Mouse (Mus musculus): ENCODE results near the gene Mamdc2. TPM values are rescaled to one million over a fixed set of nuclear protein-coding genes. Genes with fewer than 3 reads are reported as not detected.

Mamdc2 gene
- polyA plus RNA-seq, 1 experiment from 2014 or later, result 1.5 TPM

- H3K9me3 ChIP-seq (replicated peaks), result no peaks in the 10 kb centered on the region
- H3K27ac ChIP-seq (ENCODE audit: poor library complexity, severe bottlenecking), result no peak overlapping the region
- H3K27me3 ChIP-seq (replicated peaks), result peaks cover 6% of the 10 kb centered on the region; the same call in 1 of the 2 replicates
- ATAC-seq (ENCODE audit: insufficient number of reproducible peaks, low FRiP score), result no peak
- H3K9ac ChIP-seq, result no peak overlapping the region
- no peaks in the 10 kb centered on the region for H3K36me3 ChIP-seq
- H3K4me1 ChIP-seq (replicated peaks), result no peaks in the 10 kb centered on the region
- H3K4me3 ChIP-seq, result no peak overlapping the region
- whole genome bisulfite sequencing, result 79% methylated on average over 8 of the region's 8 CpGs
- no peak overlapping the region for H3K4me2 ChIP-seq
These were observed 68.3 kb downstream of the Mamdc2 start for GRCm38 (mm10) chr19:23379752-23380504.

DNA sequence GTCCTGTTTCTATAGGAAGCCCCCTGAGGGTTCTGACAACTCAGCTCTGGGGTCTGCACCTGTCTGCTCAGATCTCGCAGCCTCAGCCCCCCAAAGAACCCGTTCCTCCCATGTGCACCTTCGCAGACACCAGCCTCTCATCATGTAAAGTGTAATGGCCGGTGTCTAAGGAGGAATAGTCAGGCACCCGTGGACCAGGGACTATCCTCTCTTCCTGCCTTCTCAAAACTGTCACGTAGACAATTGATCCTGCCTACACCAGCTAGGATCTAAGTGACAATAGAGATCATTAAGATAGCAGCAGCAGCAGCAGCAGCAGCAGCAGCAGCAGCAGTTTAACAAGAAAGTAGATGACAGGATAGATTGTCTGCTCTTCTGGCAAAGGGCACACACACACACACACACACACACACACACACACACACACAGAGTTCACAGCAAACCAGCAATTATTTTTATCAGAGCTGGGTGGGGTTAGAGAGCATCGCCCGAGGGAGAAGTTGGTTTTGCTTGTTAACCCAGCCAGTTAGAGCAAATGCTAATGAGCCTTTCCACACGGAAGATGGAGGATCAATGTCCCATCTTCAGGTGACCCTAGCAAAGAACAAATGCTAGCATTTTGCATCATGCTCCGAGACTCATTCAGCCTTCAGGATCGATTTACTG, 71.6 kb downstream of the Mamdc2 start:
- Histone ChIP-seq H3K9ac (no peak overlapping the region), H3K4me3 (no peak overlapping the region), H3K27me3 (replicated peaks) (peaks cover 6% of the 10 kb centered on the region; the same call in 1 of the 2 replicates), H3K4me1 (replicated peaks) (no peaks in the 10 kb centered on the region), H3K36me3 (no peaks in the 10 kb centered on the region), H3K27ac (ENCODE audit: poor library complexity, severe bottlenecking) (no peak overlapping the region), H3K4me2 (no peak overlapping the region), H3K9me3 (replicated peaks) (no peaks in the 10 kb centered on the region)
- ATAC-seq (ENCODE audit: insufficient number of reproducible peaks, low FRiP score), result no peak
- WGBS, result 68% methylated on average over 11 of the region's 11 CpGs

DNA sequence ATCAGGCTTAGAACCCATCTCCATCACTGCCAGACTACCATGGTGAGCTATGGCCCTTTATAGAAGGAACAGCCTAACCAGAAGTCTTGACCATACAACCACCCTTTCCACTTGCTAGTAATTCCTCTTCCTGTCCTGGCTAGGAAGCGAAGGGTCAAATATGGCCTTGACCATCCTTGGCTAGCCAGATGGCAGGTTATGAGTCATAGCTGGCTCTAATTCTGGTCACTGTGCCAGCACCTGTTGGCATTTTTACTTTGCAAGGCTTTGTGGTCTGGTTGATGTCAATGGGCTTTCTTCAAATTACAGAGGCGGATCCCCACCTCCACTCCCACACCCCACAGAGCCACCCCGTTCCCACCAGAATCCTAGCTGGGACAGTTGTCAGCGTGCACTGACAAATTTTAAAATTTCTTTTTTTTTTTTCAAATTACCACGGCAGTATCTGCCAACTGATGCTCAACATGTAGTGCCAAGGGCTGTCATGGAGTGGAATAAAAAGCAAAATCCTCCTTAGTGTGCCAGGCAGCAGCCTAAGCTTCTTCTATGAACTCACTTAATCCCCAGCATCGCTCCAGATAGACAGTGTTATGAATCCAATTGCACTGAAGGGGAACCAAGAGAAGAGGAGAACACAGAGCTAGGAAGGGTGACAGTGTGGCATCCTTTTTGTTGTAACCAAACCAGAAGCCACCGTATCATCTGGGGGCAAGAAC, 73.1 kb downstream of the Mamdc2 start:
- WGBS, result 84% methylated on average over 7 of the region's 7 CpGs
- Histone ChIP-seq H3K27ac (ENCODE audit: poor library complexity, severe bottlenecking) (no peak overlapping the region), H3K4me1 (replicated peaks) (no peaks in the 10 kb centered on the region)

DNA sequence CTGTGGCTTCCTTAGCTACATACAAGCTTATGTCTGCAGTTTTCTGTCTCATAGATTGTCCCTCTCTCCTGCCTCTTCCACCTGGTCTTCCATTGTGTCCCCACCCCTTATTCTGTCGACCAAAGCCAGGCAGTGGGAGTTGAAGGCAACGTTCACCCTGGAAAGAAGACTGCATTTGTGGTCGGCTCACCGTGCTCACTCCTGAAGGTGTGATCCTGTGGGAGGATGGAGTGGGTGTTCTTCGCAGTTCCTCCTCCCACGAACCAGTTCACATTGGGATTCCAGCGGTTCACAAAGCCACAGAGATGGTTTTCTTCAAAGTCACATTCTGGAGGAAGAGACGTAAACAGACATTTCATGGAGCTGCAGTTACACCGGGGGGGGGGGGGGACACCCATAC, 74.5 kb downstream of the Mamdc2 start:
- Histone ChIP-seq H3K36me3 (no peaks in the 10 kb centered on the region), H3K9me3 (replicated peaks) (no peaks in the 10 kb centered on the region), H3K4me3 (no peak overlapping the region), H3K27ac (ENCODE audit: poor library complexity, severe bottlenecking) (no peak overlapping the region), H3K4me1 (replicated peaks) (no peaks in the 10 kb centered on the region), H3K9ac (no peak overlapping the region), H3K4me2 (no peak overlapping the region), H3K27me3 (replicated peaks) (peaks cover 6% of the 10 kb centered on the region; the same call in 1 of the 2 replicates)
- no peak for ATAC-seq (ENCODE audit: insufficient number of reproducible peaks, low FRiP score)
- 63% methylated on average over 9 of the region's 9 CpGs for WGBS

More for the DNA sequence above, 73.1 kb downstream of the Mamdc2 start:
- Histone ChIP-seq H3K4me2 (no peak overlapping the region), H3K36me3 (no peaks in the 10 kb centered on the region), H3K9me3 (replicated peaks) (no peaks in the 10 kb centered on the region), H3K9ac (no peak overlapping the region), H3K4me3 (no peak overlapping the region), H3K27me3 (replicated peaks) (peaks cover 6% of the 10 kb centered on the region; the same call in 1 of the 2 replicates)
- ATAC-seq (ENCODE audit: insufficient number of reproducible peaks, low FRiP score), result no peak

- Histone ChIP-seq H3K36me3 (no peaks in the 10 kb centered on the region), H3K27me3 (replicated peaks) (peaks cover 6% of the 10 kb centered on the region; the same call in 1 of the 2 replicates), H3K4me2 (no peak overlapping the region), H3K4me3 (no peak overlapping the region), H3K27ac (ENCODE audit: poor library complexity, severe bottlenecking) (no peak overlapping the region), H3K9me3 (replicated peaks) (no peaks in the 10 kb centered on the region), H3K9ac (no peak overlapping the region), H3K4me1 (replicated peaks) (no peaks in the 10 kb centered on the region)
- no peak for ATAC-seq (ENCODE audit: insufficient number of reproducible peaks, low FRiP score)
- WGBS, result 44% methylated on average over 8 of the region's 8 CpGs
These were observed 75.0 kb downstream of the Mamdc2 start for GRCm38 (mm10) chr19:23373287-23373686.

- Histone ChIP-seq H3K4me3 (no peak overlapping the region), H3K27me3 (replicated peaks) (no peaks in the 10 kb centered on the region), H3K9me3 (replicated peaks) (no peaks in the 10 kb centered on the region), H3K4me1 (replicated peaks) (no peaks in the 10 kb centered on the region), H3K4me2 (no peak overlapping the region), H3K36me3 (no peaks in the 10 kb centered on the region), H3K27ac (ENCODE audit: poor library complexity, severe bottlenecking) (no peak overlapping the region), H3K9ac (no peak overlapping the region)
- WGBS, result 79% methylated on average over 4 of the region's 4 CpGs
- ATAC-seq (ENCODE audit: insufficient number of reproducible peaks, low FRiP score), result no peak
These were observed 79.0 kb downstream of the Mamdc2 start for GRCm38 (mm10) chr19:23369275-23369674.

DNA sequence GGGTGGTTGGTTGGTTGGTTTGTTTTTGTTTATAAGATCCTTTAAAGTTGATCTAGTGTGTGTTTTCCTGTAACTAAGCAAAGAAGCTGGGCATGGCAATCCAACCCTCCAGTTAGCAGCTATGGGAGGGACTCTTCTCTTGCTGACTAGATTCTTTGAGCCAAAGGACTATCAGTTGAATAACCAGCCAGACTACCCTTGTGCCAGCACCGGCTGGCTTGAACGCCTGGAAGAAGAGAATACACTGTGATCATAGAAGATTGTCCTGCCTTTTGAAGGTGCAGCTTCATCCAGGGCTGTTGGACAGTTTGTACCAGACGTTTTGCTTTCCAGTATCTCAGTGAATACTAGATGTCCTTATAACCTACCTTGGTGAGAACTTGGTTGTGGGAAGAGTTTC, 86.2 kb downstream of the Mamdc2 start:
- Histone ChIP-seq H3K27ac (ENCODE audit: poor library complexity, severe bottlenecking) (no peak overlapping the region), H3K9ac (no peak overlapping the region), H3K4me3 (no peak overlapping the region), H3K9me3 (replicated peaks) (no peaks in the 10 kb centered on the region), H3K27me3 (replicated peaks) (no peaks in the 10 kb centered on the region), H3K36me3 (no peaks in the 10 kb centered on the region), H3K4me2 (no peak overlapping the region), H3K4me1 (replicated peaks) (no peaks in the 10 kb centered on the region)
- ATAC-seq (ENCODE audit: insufficient number of reproducible peaks, low FRiP score), result no peak
- 64% methylated on average over 3 of the region's 3 CpGs for WGBS

DNA sequence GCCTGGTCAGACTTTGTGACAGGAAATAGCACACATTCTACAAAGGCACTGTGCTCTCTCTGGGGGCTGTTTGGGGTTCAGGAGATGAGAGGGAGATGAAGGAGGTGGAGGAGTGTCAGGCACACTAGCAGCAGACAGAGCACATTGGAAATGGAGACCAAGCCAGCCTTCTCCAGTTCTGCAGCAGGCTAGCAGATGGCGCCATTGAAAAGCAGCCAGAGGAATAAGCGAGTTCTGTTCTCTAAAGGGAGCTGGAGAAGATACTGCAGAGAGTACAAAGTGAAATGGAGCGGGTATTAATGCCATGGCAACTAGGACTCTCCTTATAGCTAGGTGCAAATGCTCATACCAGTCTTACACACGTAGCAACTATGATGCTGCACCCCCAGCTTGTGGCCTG, 87.1 kb downstream of the Mamdc2 start:
- Histone ChIP-seq H3K9me3 (replicated peaks) (no peaks in the 10 kb centered on the region), H3K27ac (ENCODE audit: poor library complexity, severe bottlenecking) (no peak overlapping the region), H3K27me3 (replicated peaks) (no peaks in the 10 kb centered on the region), H3K4me2 (no peak overlapping the region), H3K4me1 (replicated peaks) (no peaks in the 10 kb centered on the region), H3K36me3 (no peaks in the 10 kb centered on the region), H3K9ac (no peak overlapping the region), H3K4me3 (no peak overlapping the region)
- WGBS, result 66% methylated on average over 4 of the region's 4 CpGs
- ATAC-seq (ENCODE audit: insufficient number of reproducible peaks, low FRiP score), result no peak

DNA sequence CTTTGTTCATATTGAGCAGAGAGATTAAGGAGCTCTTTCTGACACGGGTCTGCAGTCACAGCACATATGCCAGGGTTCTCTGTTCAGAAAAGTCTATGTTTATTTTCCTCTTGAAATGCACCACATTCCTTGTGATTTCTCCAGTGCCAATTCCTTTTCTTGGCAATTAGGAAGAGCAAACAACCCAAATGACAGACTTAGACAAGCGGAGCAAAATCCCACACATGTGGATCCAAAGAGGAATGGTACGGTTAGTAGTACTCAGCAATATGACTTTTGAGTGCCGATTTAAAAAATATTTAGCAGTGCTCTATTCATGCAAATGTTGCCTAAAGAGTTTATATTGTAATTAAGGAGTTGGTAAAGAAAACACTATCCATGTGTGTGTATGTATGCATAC, 87.7 kb downstream of the Mamdc2 start:
- no peaks in the 10 kb centered on the region for H3K9me3 ChIP-seq (replicated peaks)
- no peak overlapping the region for H3K27ac ChIP-seq (ENCODE audit: poor library complexity, severe bottlenecking)
- H3K27me3 ChIP-seq (replicated peaks), result no peaks in the 10 kb centered on the region
- no peaks in the 10 kb centered on the region for H3K36me3 ChIP-seq
- H3K4me2 ChIP-seq, result no peak overlapping the region
- H3K4me1 ChIP-seq (replicated peaks), result no peaks in the 10 kb centered on the region
- WGBS, result 86% methylated on average over 4 of the region's 4 CpGs
- ATAC-seq (ENCODE audit: insufficient number of reproducible peaks, low FRiP score), result no peak
- H3K4me3 ChIP-seq, result no peak overlapping the region
- H3K9ac ChIP-seq, result no peak overlapping the region

DNA sequence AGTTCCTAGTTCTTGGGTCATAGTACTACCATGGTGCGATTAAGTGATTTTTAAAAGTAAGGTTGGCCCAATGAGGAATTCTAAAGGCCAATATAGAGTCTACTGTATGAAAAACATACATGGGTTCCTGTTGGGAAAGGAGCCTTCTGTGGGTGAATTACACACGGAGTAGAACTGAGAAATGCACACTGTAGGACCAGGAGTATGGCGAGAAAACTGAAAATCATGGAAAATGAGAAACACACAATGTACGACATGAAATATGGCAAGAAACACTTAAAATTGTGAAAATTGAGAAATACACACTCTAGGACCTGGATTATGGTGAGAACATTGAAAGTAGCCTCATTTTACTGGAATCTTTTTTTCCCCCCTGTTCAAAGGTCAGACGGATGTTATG, 91.0 kb downstream of the Mamdc2 start:
- Histone ChIP-seq H3K4me1 (replicated peaks) (peaks cover 5% of the 10 kb centered on the region), H3K4me3 (no peak overlapping the region), H3K4me2 (no peak overlapping the region), H3K9ac (no peak overlapping the region), H3K27me3 (replicated peaks) (no peaks in the 10 kb centered on the region), H3K27ac (ENCODE audit: poor library complexity, severe bottlenecking) (no peak overlapping the region), H3K9me3 (replicated peaks) (no peaks in the 10 kb centered on the region), H3K36me3 (no peaks in the 10 kb centered on the region)
- no peak for ATAC-seq (ENCODE audit: insufficient number of reproducible peaks, low FRiP score)
- WGBS, result 74% methylated on average over 5 of the region's 5 CpGs

- Histone ChIP-seq H3K27ac (ENCODE audit: poor library complexity, severe bottlenecking) (no peak overlapping the region), H3K4me2 (no peak overlapping the region), H3K4me1 (replicated peaks) (peaks cover 5% of the 10 kb centered on the region), H3K4me3 (no peak overlapping the region), H3K36me3 (no peaks in the 10 kb centered on the region), H3K27me3 (replicated peaks) (no peaks in the 10 kb centered on the region), H3K9me3 (replicated peaks) (no peaks in the 10 kb centered on the region), H3K9ac (no peak overlapping the region)
- WGBS, result 79% methylated on average over 6 of the region's 6 CpGs
- no peak for ATAC-seq (ENCODE audit: insufficient number of reproducible peaks, low FRiP score)
These were observed 93.5 kb downstream of the Mamdc2 start for GRCm38 (mm10) chr19:23354738-23355137.
